Mouse (Mus musculus) common myeloid progenitor, adult 5-6 weeks (primary cell): Measurements from ENCODE around the gene Tob1. TPM values are rescaled to one million over a fixed set of nuclear protein-coding genes. Genes with fewer than 3 reads are reported as not detected.

Experiments used
- ATAC-seq: replicated peaks from 2 replicates; pipeline ENCODE4 v1.8.0; 2016; ENCODE audit warnings: low read depth, mild to moderate bottlenecking, moderate TSS enrichment, inconsistent platforms; ENCODE audit not compliant: poor library complexity, severe bottlenecking
- total RNA-seq: library from RNA; stranded (forward); fragments of 200-1000, 187-1606 nt; gene quantifications from 2 replicates; pipeline ENCODE4 v1.2.3, GENCODE M21; 2017

Tob1 gene
- total RNA-seq, result 8.6 and 10.3 TPM in 2 replicates

- peak; percentile 87 for ATAC-seq
Measured at GRCm38 (mm10) chr11:94211124-94211603, at the start of gene Tob1. Gene Tob1, plus strand, starts transcription at chr11:94211454.

- ATAC-seq, result no peak
Measured at GRCm38 (mm10) chr11:94161867-94162581, 49.2 kb upstream of the Tob1 start.

GRCm38 (mm10) chr11:94163005-94163767 is 48.1 kb upstream of the Tob1 start:
- no peak for ATAC-seq

GRCm38 (mm10) chr11:94165745-94166144 is 45.5 kb upstream of the Tob1 start:
- no peak for ATAC-seq

- ATAC-seq, result no peak
Measured at GRCm38 (mm10) chr11:94168238-94168637, 43.0 kb upstream of the Tob1 start.

GRCm38 (mm10) chr11:94169596-94169995 is 41.7 kb upstream of the Tob1 start:
- ATAC-seq, result no peak

- ATAC-seq, result no peak
Measured at GRCm38 (mm10) chr11:94171691-94172090, 39.6 kb upstream of the Tob1 start.

- ATAC-seq, result no peak
Measured at GRCm38 (mm10) chr11:94172186-94172585, 39.1 kb upstream of the Tob1 start.

GRCm38 (mm10) chr11:94173726-94174146 is 37.5 kb upstream of the Tob1 start:
- peak; percentile 42; the same call in 1 of the 2 replicates for ATAC-seq

GRCm38 (mm10) chr11:94175288-94175687 is 36.0 kb upstream of the Tob1 start:
- ATAC-seq, result no peak

GRCm38 (mm10) chr11:94175694-94176093 is 35.6 kb upstream of the Tob1 start:
- ATAC-seq, result no peak

GRCm38 (mm10) chr11:94177841-94178585 is 33.2 kb upstream of the Tob1 start:
- no peak for ATAC-seq

- no peak for ATAC-seq
Measured at GRCm38 (mm10) chr11:94179768-94180167, 31.5 kb upstream of the Tob1 start.

GRCm38 (mm10) chr11:94180194-94180593 is 31.1 kb upstream of the Tob1 start:
- no peak for ATAC-seq

- ATAC-seq, result no peak
Measured at GRCm38 (mm10) chr11:94181694-94182093, 29.6 kb upstream of the Tob1 start.

GRCm38 (mm10) chr11:94182711-94183110 is 28.5 kb upstream of the Tob1 start:
- ATAC-seq, result no peak

GRCm38 (mm10) chr11:94183120-94183519 is 28.1 kb upstream of the Tob1 start:
- no peak for ATAC-seq

- no peak for ATAC-seq
Measured at GRCm38 (mm10) chr11:94183671-94184070, 27.6 kb upstream of the Tob1 start.

GRCm38 (mm10) chr11:94189579-94189978 is 21.7 kb upstream of the Tob1 start:
- peak; percentile 96 for ATAC-seq

- ATAC-seq, result no peak
Measured at GRCm38 (mm10) chr11:94190665-94191064, 20.6 kb upstream of the Tob1 start.

- ATAC-seq, result no peak
Measured at GRCm38 (mm10) chr11:94193109-94193508, 18.1 kb upstream of the Tob1 start.
